Mouse (Mus musculus): Measurements from ENCODE around the gene Nipsnap2.

DNA sequence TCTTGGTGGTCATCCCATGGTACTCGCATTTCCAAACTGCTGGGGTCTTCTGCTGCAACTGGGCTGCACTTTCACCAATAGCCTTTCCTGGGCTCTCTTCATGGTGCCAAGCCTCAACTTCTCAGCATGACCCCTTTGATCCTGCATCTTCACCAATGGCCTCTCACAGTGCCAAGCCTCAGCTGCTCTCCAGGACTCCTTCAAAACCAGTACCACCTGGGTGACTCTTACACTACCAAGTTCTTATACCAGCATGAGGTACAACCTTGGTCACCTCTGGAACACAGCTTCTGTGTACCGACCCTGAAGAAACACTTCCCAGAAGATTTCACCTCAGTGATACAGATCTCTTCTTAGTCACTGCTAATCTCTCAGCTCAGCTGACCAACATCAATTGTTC lies 16.5 kb upstream of the Nipsnap2 start, which contains the start of gene Sept14:
- TF ChIP-seq CTCF (IDR thresholded peaks at IDR 0.05) (no peak), EP300 (IDR thresholded peaks at IDR 0.05) (no peak)
